Mouse (Mus musculus) myocyte (in vitro differentiated cells): ENCODE results near the gene Lamb1.

Source experiments
- MYOG ChIP-seq, 3 experiments: IDR thresholded peaks; one replicate each; pipeline ENCODE4 v1.6.1; 2011; ENCODE audit warnings: control low read depth in 2 of 3, low read depth in 2 of 3, mild to moderate bottlenecking in 2 of 3; ENCODE audit not compliant: insufficient read length in 2 of 3, control insufficient read depth in 1 of 3, insufficient read depth in 1 of 3
- POLR2A ChIP-seq: IDR thresholded peaks from one replicate; pipeline ENCODE4 v1.6.1; 2011; ENCODE audit warnings: low read depth, mild to moderate bottlenecking, control low read depth, moderate library complexity; ENCODE audit not compliant: insufficient read length
- TCF12 ChIP-seq: IDR thresholded peaks from one replicate; pipeline ENCODE4 v1.6.1; 2011; ENCODE audit warnings: mild to moderate bottlenecking, control low read depth; ENCODE audit not compliant: poor library complexity, insufficient read depth, severe bottlenecking
- USF1 ChIP-seq: IDR thresholded peaks from one replicate; pipeline ENCODE4 v1.6.1; 2011; ENCODE audit warnings: low read depth, mild to moderate bottlenecking, control low read depth, moderate library complexity

- TF ChIP-seq POLR2A = no peak
- TF ChIP-seq USF1 = no peak
- TF ChIP-seq MYOG (IDR thresholded peaks at IDR 0.05; ENCODE audit: control insufficient read depth in 1 of 3, insufficient read depth in 1 of 3, insufficient read length in 2 of 3, low read depth in 2 of 3) = no peak
- no peak for TF ChIP-seq TCF12
Measured at GRCm38 (mm10) chr12:31267363-31267762, 2.3 kb downstream of the Lamb1 start.
